Mouse (Mus musculus) heart, postnatal 14 days (tissue): ENCODE measurements around the gene Vmn2r82. TPM values are rescaled to one million over a fixed set of nuclear protein-coding genes. Genes with fewer than 3 reads are reported as not detected.
"Not testable (repeated sequence)": the region's sequence is repeated elsewhere in the genome, so short reads cannot be mapped to it uniquely, and the experiment has no call there.

Source experiments
- DNase-seq, 2 experiments: peaks; one replicate each; pipeline ENCODE4 v3.0.0; 2021 to 2022
- intact Hi-C: fragments of 180-260 bp; cut with DNase I; formaldehyde crosslinking; loops from one replicate; pipeline ENCODE4 v1.15.1; 2025
- long read RNA-seq, 2 experiments: library from polyadenylated mRNA; stranded (forward); transcript quantifications; one replicate each; pipeline ENCODE4 v2.0.0; 2021
- total RNA-seq, 2 experiments: library from RNA; stranded (reverse); gene quantifications; 2 replicates each; pipeline ENCODE4 v1.2.3; 2021

Gene Vmn2r82
- total RNA-seq: not detected
- long read RNA-seq, experiment 1: 0 reads
- long read RNA-seq, experiment 2, partial matches to known transcripts: 0 of 1 reads
- long read RNA-seq, experiment 2, other reads (novel, unspliced or antisense): 1 of 1 reads

GRCm38 (mm10) chr10:79356220-79356619, at the start of gene Vmn2r82:
Gene Vmn2r82 (plus strand): TSS chr10:79356520.
- intact Hi-C loops, DNase-seq: not testable (repeated sequence)

GRCm38 (mm10) chr10:79322033-79322736, 34.1 kb upstream of the Vmn2r82 start:
- intact Hi-C loops, DNase-seq: not testable (repeated sequence)

- intact Hi-C loops: no loop called here
- DNase-seq: no peak
Observed at GRCm38 (mm10) chr10:79322737-79323086, 33.6 kb upstream of the Vmn2r82 start.

GRCm38 (mm10) chr10:79399946-79400700, 43.8 kb downstream of the Vmn2r82 start:
- intact Hi-C loops, DNase-seq: not testable (repeated sequence)

- intact Hi-C loops: no loop called here
Observed at GRCm38 (mm10) chr10:79417142-79417771, 60.9 kb downstream of the Vmn2r82 start.

GRCm38 (mm10) chr10:79417772-79418170, 61.5 kb downstream of the Vmn2r82 start:
- intact Hi-C loops, DNase-seq: not testable (repeated sequence)

More at GRCm38 (mm10) chr10:79417142-79417771, 60.9 kb downstream of the Vmn2r82 start:
- no peak for DNase-seq

GRCm38 (mm10) chr10:79435141-79435820, 79.0 kb downstream of the Vmn2r82 start:
- DNase-seq, intact Hi-C loops: not testable (repeated sequence)

Other genes starting within 250 kb of the Vmn2r82 start
- not detected for gene Vmn2r80, start 207.8 kb upstream of the Vmn2r82 start, total RNA-seq
- not detected for gene Vmn2r81, start 108.8 kb upstream of the Vmn2r82 start, total RNA-seq
- gene Vmn2r83, start 112.2 kb downstream of the Vmn2r82 start, total RNA-seq: not detected
- gene Plpp2, start 177.3 kb downstream of the Vmn2r82 start, total RNA-seq: 1 to 10 TPM; 2.4 to 3.1 TPM
- 10 to 100 TPM in 1 of 2 experiments, 1 to 10 TPM in 1; 9.2 to 12.4 TPM for gene Mier2, start 198.7 kb downstream of the Vmn2r82 start, total RNA-seq
- not detected for gene Theg, start 230.8 kb downstream of the Vmn2r82 start, total RNA-seq